Mouse (Mus musculus) heart, embryonic 12.5 days (tissue): Measurements from ENCODE around the gene Llgl1. TPM values are rescaled to one million over a fixed set of nuclear protein-coding genes. Genes with fewer than 3 reads are reported as not detected.

Experiments used
- ATAC-seq: fragments of 200-750 bp; cut with Nextera tagmentation; 2 replicates; pipeline ENCODE4 v1.8.0; 2017; ENCODE audit warnings: moderate TSS enrichment, moderate library complexity; ENCODE audit not compliant: insufficient number of reproducible peaks, low FRiP score
- H3K27ac ChIP-seq: fragments of 300-500 bp; sonication (generic); 2 replicates; pipeline ENCODE4 v1.5.1; 2016; ENCODE audit warnings: mild to moderate bottlenecking, moderate library complexity; ENCODE audit not compliant: poor library complexity, severe bottlenecking
- H3K27me3 ChIP-seq: fragments of 300-500 bp; sonication (generic); replicated peaks from 2 replicates; pipeline ENCODE4 v1.6.1; 2016; ENCODE audit warnings: mild to moderate bottlenecking, moderate library complexity
- H3K36me3 ChIP-seq: fragments of 300-500 bp; sonication (generic); 2 replicates; pipeline ENCODE4 v1.6.1; 2016; ENCODE audit warnings: mild to moderate bottlenecking, moderate library complexity
- H3K4me1 ChIP-seq: fragments of 300-500 bp; sonication (generic); replicated peaks from 2 replicates; pipeline ENCODE4 v1.6.1; 2016; ENCODE audit warnings: mild to moderate bottlenecking
- H3K4me2 ChIP-seq: fragments of 300-500 bp; sonication (generic); 2 replicates; pipeline ENCODE4 v1.6.1; 2016; ENCODE audit warnings: mild to moderate bottlenecking, moderate library complexity
- H3K4me3 ChIP-seq: fragments of 300-500 bp; sonication (generic); 2 replicates; pipeline ENCODE4 v1.5.1; 2016; ENCODE audit warnings: mild to moderate bottlenecking
- H3K9ac ChIP-seq: fragments of 300-500 bp; sonication (generic); 2 replicates; pipeline ENCODE4 v1.6.1; 2016; ENCODE audit warnings: mild to moderate bottlenecking, moderate library complexity
- H3K9me3 ChIP-seq: fragments of 300-500 bp; sonication (generic); replicated peaks from 2 replicates; pipeline ENCODE4 v1.6.1; 2016; ENCODE audit warnings: mild to moderate bottlenecking, moderate library complexity
- WGBS: fragments of 180-500 bp; shearing (Covaris S2); methylation state at CpG from one replicate; pipeline ENCODE4 v1.1.7; 2016; 5-methylcytosine and 5-hydroxymethylcytosine counted together
- polyA plus RNA-seq: library from polyadenylated mRNA; unstranded; fragments of >200 nt; fragmentation: Nextera tagmentation; extraction: Ambion mirVana; gene quantifications from 2 replicates; pipeline ENCODE4 v1.2.1, GENCODE M21; 2016

Llgl1 gene
- polyA plus RNA-seq = 46.6 and 47.5 TPM in 2 replicates

DNA sequence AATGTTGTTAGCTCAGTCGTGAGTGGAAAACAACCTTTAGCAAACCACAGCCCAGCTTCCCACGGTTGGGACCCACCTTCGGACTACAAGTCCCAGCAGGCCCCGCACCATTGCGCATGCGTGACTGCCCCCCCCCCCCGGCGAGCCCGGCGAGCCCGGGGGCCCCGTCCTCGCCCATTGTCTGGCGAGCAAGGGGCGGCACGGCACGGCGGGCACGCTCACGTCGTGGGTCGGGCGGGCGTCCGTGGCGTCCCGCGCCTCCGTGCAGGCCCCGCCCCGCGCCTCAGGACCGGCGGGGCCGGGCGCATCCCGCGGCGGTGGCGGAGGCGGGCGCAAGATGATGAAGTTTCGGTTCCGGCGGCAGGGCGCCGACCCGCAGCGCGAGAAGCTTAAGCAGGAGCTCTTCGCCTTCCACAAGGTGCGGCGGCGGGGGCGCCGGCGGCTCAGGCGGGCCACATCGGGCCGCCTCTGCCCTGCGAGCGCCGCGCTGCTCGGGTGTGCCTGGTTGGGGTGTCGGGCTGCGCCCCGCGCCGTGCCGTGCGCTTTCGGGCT lies at the start of gene Llgl1:
Gene Llgl1 (plus strand): TSS at position 200 of the 552 bp plus-strand sequence.
- ATAC-seq = peak; percentile 90
- peaks cover 36% of the 10 kb centered on the region for H3K4me1 ChIP-seq

DNA sequence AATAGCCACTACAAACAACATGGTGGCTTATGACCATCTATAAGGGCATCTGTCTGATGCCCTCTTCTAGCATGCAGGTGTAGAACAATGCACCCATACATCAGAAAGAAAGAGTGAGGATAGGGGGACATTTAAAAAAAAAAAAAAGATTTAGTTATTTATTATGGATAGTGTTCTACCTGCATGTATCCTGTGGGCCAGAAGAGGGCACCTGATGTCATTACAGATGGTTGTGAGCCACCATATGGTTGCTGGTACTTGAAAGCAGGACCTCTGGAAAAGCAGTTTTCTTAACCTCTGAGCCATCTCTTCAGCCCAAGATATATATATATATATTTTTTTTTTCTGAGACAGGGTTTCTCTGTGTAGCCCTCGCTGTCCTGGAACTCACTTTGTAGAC lies 3.4 kb upstream of the Llgl1 start:
- H3K9ac ChIP-seq = no peak overlapping the region
- H3K9me3 ChIP-seq = no peaks in the 10 kb centered on the region
- no peak for ATAC-seq
- WGBS = 71% methylated on average over 1 of the region's 1 CpGs
- H3K36me3 ChIP-seq = no peaks in the 10 kb centered on the region
- H3K4me3 ChIP-seq = no peak overlapping the region
- H3K27me3 ChIP-seq = 0 out of 2 replicates have a peak, but pooled peaks cover 3% of the 10 kb centered on the region
- H3K27ac ChIP-seq = no peak overlapping the region
- peaks cover 15% of the 10 kb centered on the region for H3K4me1 ChIP-seq
- H3K4me2 ChIP-seq = no peak overlapping the region

More for the DNA sequence above, at the start of gene Llgl1:
- H3K4me3 ChIP-seq = peak within 1 kb of the TSS; percentile 89
- H3K4me2 ChIP-seq = peak within 1 kb of the TSS; percentile 96
- peak within 1 kb of the TSS; percentile 96 for H3K9ac ChIP-seq
- peaks cover 14% of the 10 kb centered on the region; the same call in 1 of the 2 replicates for H3K36me3 ChIP-seq
- H3K9me3 ChIP-seq = no peaks in the 10 kb centered on the region
- H3K27ac ChIP-seq = peak within 1 kb of the TSS; percentile 93
- under 1% methylated on average over 68 of the region's 73 CpGs for WGBS
- H3K27me3 ChIP-seq = 0 out of 2 replicates have a peak, but pooled peaks cover 3% of the 10 kb centered on the region

DNA sequence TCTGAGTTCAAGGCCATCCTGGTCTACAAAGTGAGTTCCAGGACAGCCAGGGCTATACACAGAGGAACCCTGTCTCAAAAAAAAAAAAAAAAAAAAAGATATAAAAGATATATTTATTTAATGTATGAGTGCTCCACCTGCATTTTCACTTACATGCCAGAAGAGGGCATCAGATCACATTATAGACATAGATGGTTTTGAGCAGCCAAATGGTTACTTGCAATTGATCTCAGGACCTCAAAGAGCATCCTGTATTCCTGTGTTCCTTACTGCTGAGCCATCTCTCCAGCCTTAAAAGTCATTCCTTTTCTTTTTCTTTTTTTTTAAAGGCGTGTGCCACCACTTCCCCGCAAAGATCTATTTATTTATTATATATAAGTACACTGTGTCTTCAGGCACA lies 2.0 kb upstream of the Llgl1 start:
- WGBS = 59% methylated on average over 2 of the region's 2 CpGs
- Histone ChIP-seq H3K4me2 (no peak overlapping the region), H3K4me1 (peaks cover 25% of the 10 kb centered on the region), H3K9ac (no peak overlapping the region), H3K36me3 (0 out of 2 replicates have a peak, but pooled peaks cover 1% of the 10 kb centered on the region), H3K27me3 (0 out of 2 replicates have a peak, but pooled peaks cover 3% of the 10 kb centered on the region), H3K9me3 (no peaks in the 10 kb centered on the region), H3K4me3 (no peak overlapping the region), H3K27ac (no peak overlapping the region)
- ATAC-seq = no peak

DNA sequence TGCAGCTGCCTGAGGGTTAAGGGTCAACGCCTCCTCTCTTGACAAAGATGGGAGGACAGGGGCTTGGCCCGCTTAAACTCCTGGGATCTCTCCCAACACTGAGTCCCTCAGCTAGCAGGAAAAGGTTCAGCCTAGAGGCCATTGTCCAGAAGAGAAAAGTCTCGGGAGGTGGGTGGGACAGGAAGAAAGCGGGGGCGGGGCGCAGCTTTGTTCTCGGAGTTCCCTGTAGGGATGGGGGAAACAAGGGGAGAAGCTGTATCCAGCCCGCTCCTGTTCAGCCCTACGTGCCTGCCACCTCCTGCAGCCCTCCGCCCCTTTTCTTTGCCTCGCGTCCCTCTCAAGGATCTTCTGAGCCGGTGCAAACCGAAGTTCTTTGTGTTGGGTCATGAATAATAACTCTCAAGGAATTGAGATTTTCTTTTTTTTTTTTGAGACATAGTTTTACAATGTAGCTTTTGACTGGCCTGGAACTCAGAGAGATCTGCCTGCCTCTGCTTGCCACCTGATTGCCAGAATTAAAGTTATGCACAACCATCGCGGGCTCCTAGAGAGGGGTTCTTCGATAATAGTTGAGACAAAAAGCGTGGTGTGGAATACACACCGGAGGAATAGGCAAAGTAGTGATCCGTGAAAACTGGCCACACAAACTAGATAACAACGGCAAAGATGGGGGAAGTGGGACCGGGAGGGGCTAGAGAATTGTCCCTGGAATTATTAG lies 558 bp upstream of the Llgl1 start:
- Histone ChIP-seq H3K27ac (peak overlapping the region; percentile 93), H3K9me3 (no peaks in the 10 kb centered on the region), H3K27me3 (0 out of 2 replicates have a peak, but pooled peaks cover 3% of the 10 kb centered on the region), H3K4me2 (peak overlapping the region; percentile 96), H3K4me3 (peak overlapping the region; percentile 89), H3K4me1 (peaks cover 36% of the 10 kb centered on the region), H3K9ac (peak overlapping the region; percentile 96), H3K36me3 (0 out of 2 replicates have a peak, but pooled peaks cover 7% of the 10 kb centered on the region)
- WGBS = 3% methylated on average over 22 of the region's 22 CpGs
- ATAC-seq = peak; percentile 51

DNA sequence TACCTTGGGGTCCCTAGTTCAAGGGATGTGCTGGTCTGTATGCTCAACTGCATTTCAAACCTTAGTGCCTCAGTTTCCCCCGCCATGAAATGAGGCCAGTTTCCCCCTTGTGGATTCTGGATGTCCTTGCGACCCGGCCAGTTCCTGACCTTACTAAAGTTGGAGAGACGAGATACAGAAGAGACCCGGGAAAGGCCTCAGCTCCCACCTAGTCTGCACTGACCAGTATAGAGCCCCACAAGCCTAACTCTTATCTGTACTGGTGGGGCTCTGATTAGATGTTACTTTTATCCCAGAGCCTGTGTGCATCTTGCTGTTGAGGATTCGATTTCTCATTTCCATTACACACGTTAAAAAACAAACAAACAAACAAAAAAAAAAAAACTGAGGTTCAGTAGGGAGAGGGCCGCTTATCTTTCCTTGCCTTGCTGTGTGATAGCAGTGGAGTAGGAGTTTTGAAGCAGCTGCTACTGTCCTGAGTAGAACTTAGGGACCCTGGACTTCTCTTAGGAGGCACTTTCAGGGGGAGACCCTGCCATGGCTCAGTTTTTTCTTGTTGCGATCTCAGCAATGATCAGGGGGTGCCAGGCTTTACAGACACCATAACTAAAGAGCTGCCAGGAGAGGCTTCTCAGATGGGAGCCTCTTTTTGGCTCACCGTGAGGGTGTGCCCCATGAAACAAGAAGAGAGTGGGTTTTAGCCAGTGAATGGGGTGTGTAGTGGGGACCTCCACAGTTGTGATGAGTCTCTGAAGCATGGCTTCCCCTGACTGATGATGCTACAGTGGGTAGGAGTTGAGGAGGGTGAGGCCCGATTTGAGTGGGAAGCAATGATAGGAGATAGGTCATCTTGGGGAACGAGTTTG lies 1.0 kb downstream of the Llgl1 start:
- 25% methylated on average over 12 of the region's 12 CpGs for whole genome bisulfite sequencing
- Histone ChIP-seq H3K27me3 (0 out of 2 replicates have a peak, but pooled peaks cover 3% of the 10 kb centered on the region), H3K9ac (peak overlapping the region; percentile 96), H3K4me1 (peaks cover 36% of the 10 kb centered on the region), H3K9me3 (no peaks in the 10 kb centered on the region), H3K4me3 (peak overlapping the region; percentile 89), H3K4me2 (peak overlapping the region; percentile 96), H3K27ac (peak overlapping the region; percentile 93), H3K36me3 (peaks cover 23% of the 10 kb centered on the region)
- no peak for ATAC-seq

DNA sequence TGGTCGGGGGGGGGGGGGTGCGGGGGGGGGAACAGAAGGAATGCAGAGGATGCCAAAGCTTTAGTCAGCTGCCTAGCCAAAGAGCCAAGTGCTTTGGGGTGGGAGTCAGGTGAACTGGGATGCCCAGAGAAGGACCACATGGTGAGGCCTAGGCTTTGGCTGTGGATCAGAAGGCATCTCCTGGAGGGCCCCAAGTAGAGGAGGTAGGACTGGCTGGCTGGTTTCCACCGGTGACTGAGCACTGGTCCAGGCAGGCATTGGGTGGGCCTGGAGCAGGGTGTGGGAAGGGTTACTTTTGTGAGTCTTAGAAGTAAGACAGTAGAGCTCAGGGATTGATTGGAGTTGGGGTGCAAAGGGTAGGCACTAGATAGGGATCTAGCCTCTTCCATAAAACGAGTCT lies 2.1 kb downstream of the Llgl1 start:
- 98% methylated on average over 2 of the region's 4 CpGs for WGBS
- peaks cover 36% of the 10 kb centered on the region for H3K4me1 ChIP-seq
- H3K4me3 ChIP-seq = no peak overlapping the region
- no peak for ATAC-seq
- no peak overlapping the region for H3K9ac ChIP-seq
- peaks cover 34% of the 10 kb centered on the region for H3K36me3 ChIP-seq
- H3K27me3 ChIP-seq = no peaks in the 10 kb centered on the region
- peak overlapping the region; percentile 27; the same call in 1 of the 2 replicates for H3K4me2 ChIP-seq
- H3K9me3 ChIP-seq = no peaks in the 10 kb centered on the region
- H3K27ac ChIP-seq = no peak overlapping the region

DNA sequence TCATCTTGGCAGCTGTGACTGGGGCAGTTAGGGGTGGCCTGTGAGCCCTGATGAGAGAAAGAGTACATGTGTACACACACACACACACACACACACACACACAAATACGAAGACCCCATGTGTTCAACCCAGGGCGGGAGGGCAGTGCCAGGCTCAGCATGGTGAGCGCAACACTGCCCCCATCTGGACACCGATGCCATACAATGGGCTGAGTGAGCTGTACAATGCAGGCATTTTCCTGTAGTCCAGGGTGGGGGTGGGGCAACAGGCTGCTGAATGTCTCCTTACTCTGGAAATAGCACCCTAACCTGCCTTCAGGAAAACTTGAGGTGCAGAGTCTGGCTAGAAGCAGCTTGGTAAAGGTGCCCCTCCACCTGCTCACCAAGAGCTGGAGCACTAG lies 3.6 kb downstream of the Llgl1 start:
- no peak for ATAC-seq
- Histone ChIP-seq H3K36me3 (peaks cover 49% of the 10 kb centered on the region), H3K27me3 (no peaks in the 10 kb centered on the region)

DNA sequence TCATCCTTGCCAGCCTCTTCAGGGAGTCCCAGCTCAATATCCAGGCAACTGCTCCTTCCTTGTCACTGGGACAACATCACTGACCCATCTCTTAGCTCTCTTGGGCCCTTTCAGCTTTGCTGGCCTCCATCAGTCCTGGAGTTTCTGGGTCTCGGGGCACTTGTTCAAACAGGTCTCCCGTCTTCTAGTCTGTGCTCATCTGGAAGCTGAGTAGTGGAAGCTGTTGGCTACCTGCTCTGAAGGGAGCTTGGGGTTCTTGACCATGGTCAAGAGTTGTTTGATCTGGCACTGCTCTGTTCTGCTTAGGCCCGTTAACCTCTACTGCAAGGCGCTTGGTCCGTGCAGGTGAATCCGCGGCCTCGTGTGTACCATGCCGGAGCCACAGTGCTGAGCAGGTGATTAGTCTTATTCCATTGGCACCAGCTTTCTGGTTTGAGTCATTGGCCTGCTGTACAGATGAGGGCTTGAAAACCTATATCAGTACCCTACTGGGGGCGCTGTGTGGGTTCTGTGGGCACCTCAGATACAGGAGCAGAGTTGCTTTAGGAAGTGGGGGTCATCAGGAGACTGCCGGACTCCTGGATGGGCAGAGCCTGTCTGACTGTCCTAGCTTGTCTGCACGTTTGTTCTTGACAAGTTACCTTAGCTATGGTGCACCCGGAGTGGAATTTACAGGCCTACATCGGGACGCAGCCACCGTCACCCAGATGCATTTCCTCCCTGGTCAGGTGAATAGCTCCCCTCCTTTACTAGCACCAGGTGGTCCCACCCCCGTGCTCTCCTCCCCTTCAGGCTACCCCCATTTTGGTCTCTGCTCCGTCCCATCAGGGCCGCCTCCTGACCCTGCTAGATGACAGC lies 4.7 kb downstream of the Llgl1 start:
- 92% methylated on average over 19 of the region's 19 CpGs for WGBS
- Histone ChIP-seq H3K9me3 (no peaks in the 10 kb centered on the region), H3K4me2 (no peak overlapping the region), H3K4me1 (peaks cover 39% of the 10 kb centered on the region), H3K27ac (no peak overlapping the region), H3K9ac (no peak overlapping the region), H3K4me3 (no peak overlapping the region), H3K27me3 (no peaks in the 10 kb centered on the region), H3K36me3 (peaks cover 60% of the 10 kb centered on the region)
- no peak for ATAC-seq

More for the DNA sequence above, 3.6 kb downstream of the Llgl1 start:
- Histone ChIP-seq H3K9ac (no peak overlapping the region), H3K9me3 (no peaks in the 10 kb centered on the region), H3K4me3 (no peak overlapping the region), H3K4me2 (no peak overlapping the region), H3K27ac (no peak overlapping the region), H3K4me1 (peaks cover 42% of the 10 kb centered on the region)
- WGBS = 53% methylated on average over 4 of the region's 4 CpGs

DNA sequence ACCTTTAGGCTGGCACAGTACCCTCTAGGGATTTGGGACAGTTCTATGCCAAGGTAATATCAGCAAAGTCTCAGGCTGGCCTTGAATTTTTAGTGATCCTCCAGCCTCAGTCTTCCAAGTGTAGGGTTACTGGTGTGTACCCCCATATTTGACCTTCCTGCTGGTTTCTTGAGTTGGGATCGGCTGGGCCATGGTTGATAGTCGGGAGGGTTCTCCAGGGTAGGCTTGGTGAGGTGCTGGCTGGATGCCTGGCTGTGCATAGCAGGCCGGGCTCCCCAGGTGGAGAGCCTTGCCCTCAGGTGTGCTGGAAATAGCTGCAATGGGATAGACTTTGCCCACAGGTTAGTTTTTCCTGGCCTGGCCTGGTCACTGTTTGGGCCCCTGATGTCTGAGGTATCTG lies 5.7 kb downstream of the Llgl1 start:
- 92% methylated on average over 3 of the region's 3 CpGs for WGBS
- Histone ChIP-seq H3K4me3 (no peak overlapping the region), H3K27ac (no peak overlapping the region), H3K36me3 (peaks cover 70% of the 10 kb centered on the region), H3K9ac (no peak overlapping the region), H3K27me3 (no peaks in the 10 kb centered on the region), H3K9me3 (no peaks in the 10 kb centered on the region), H3K4me1 (peaks cover 38% of the 10 kb centered on the region), H3K4me2 (no peak overlapping the region)
- ATAC-seq = no peak

DNA sequence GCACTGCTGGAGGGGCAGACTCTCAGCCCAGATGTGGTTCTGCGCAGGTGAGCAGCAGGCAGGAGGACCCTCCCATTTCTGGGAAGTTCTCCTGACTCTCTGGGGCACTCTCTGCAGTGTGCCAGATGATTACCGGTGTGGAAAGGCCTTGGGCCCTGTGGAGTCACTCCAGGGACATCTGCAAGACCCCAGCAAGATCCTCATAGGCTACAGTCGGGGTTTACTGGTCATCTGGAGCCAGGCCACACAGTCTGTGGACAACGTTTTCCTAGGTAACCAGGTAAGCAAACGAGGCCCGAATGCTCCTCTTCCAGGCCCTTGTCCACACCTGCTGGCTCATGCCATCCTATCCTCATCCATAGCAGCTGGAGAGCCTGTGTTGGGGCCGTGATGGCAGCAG lies 6.6 kb downstream of the Llgl1 start:
- WGBS = 86% methylated on average over 7 of the region's 7 CpGs
- Histone ChIP-seq H3K27me3 (no peaks in the 10 kb centered on the region), H3K4me2 (no peak overlapping the region), H3K4me3 (no peak overlapping the region), H3K9ac (no peak overlapping the region), H3K9me3 (no peaks in the 10 kb centered on the region), H3K4me1 (peaks cover 29% of the 10 kb centered on the region), H3K27ac (no peak overlapping the region), H3K36me3 (peaks cover 78% of the 10 kb centered on the region)
- no peak for ATAC-seq
